Mouse (Mus musculus): Measurements from ENCODE around the gene Tusc2. TPM values are rescaled to one million over a fixed set of nuclear protein-coding genes. Genes with fewer than 3 reads are reported as not detected.
"Not testable (repeated sequence)": the region's sequence is repeated elsewhere in the genome, so short reads cannot be mapped to it uniquely, and the experiment has no call there.

Gene Tusc2
- total RNA-seq, 2 experiments from 2014 or later, result 25.7 to 26.8 TPM

GRCm38 (mm10) chr9:107567702-107568319 lies 4.8 kb downstream of the Tusc2 start, which contains the start of gene Hyal2:
Hyal2 (plus strand) TSS chr9:107567945.
- intact Hi-C loops (cut with DNase I), result no loop called here
- peak in 1 of 2 experiments; percentile 48 for DNase-seq

- intact Hi-C loops (cut with DNase I), result no loop called here
Observed at GRCm38 (mm10) chr9:107568331-107569261, 5.5 kb downstream of the Tusc2 start.

GRCm38 (mm10) chr9:107569270-107569669 lies 6.2 kb downstream of the Tusc2 start:
- no peak for DNase-seq

More at GRCm38 (mm10) chr9:107568331-107569261, 5.5 kb downstream of the Tusc2 start:
- peak; percentile 91 for DNase-seq

GRCm38 (mm10) chr9:107570016-107570415 lies 7.0 kb downstream of the Tusc2 start:
- DNase-seq, result no peak
- intact Hi-C loops (cut with DNase I), result no loop called here

More at GRCm38 (mm10) chr9:107569270-107569669, 6.2 kb downstream of the Tusc2 start:
- intact Hi-C loops (cut with DNase I), result no loop called here

DNA sequence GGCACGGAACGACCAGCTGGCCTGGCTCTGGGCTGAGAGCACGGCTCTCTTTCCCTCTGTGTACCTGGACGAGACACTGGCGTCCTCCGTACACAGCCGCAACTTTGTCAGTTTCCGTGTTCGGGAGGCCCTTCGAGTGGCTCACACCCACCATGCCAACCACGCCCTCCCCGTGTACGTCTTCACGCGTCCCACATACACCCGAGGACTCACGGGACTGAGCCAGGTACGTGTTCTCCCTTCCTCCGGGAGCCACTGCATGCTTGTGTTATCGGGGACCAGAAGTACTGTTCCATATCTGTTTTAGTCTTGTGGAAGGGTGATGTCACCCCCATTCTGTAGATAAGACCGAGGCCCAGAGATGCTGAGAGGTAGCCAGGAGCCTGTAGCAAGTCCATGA lies 7.8 kb downstream of the Tusc2 start:
- intact Hi-C loops (cut with DNase I), result no loop called here
- no peak for DNase-seq

DNA sequence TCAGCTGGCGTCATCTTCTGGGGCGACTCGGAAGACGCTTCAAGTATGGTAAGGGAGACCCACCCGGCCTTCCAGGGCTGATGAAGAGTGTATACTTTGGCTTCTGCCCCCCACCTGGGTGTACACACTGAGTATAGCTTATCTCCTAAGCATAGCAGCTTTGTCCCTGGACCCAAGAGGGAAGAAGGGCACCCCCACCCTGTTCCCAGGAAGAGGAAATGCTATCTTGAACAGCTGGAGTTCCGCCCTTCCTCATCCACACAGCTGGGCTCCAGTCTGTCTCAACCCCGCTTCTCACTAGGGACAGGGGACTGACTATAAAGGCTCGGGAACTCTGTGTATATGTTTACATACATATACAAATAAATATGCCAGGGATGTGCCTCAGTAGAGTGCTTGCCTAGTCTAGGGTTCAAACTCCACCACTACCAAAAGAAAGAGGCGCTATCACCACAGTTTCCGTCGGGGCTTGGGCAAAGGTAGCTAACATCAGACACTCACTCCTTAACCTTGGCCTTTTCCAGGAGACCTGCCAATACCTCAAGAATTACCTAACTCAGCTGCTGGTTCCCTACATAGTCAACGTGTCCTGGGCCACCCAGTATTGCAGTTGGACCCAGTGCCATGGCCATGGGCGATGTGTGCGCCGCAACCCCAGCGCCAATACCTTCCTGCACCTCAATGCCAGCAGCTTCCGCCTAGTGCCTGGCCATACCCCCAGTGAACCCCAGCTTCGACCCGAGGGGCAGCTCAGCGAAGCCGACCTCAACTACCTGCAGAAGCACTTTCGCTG lies 8.7 kb downstream of the Tusc2 start:
- intact Hi-C loops (cut with DNase I), result no loop called here
- no peak for DNase-seq

- intact Hi-C loops (cut with DNase I), result no loop called here
- DNase-seq, result no peak
Observed at GRCm38 (mm10) chr9:107572327-107572662, 9.2 kb downstream of the Tusc2 start.

DNA sequence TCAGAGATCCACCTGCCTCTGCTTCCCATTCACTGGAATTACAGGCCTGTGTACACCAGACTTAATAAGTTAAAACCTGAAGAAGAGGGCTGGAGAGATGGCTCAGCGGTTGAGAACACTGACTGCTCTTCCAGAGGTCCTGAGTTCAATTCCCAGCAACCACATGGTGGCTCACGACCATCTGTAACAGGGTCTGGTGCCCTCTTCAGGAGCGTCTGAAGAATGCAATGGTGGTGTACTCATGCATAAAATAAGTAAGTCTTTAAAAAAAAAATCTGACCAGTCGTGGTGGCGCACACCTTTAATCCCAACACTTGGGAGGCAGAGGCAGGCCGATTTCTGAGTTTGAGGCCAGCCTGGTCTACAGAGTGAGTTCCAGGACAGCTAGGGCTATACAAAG lies 10.7 kb downstream of the Tusc2 start:
- DNase-seq; intact Hi-C loops (cut with DNase I): not testable (repeated sequence)

DNA sequence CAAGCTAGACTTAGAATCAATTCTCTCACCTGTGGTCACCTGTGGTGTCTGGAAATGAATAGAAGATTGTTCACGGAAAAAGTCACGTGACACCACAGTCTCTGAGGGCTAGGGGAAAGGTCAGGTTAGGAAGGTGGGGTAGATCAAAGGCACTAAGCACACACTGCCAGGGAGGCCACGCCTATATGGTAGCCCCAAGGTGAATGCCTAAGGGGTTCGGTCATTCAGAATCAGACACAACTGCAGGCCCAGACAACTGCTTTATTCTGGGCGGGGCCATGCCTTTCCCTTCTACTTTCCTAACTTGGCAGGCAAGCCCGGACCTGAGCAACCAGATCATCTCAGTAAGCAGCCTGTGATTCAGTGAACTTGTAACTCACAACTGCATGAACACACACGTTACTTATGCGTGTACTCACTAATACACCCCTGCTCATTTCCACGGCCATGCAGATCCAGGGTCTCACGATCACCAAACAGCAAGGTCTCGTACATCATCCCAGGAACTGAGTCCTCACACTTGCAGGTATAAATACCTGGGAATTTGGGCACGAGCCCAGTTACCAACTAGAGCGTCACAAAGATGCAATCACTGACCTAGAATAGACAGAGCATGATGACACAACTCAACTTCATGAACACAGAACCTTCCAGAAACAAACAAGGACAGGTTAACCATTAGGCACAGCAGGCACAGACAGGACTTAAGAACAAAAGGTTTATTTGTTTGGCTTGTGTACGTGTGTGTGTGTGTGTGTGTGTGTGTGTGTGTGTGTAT lies 12.7 kb downstream of the Tusc2 start:
- intact Hi-C loops (cut with DNase I), result no loop called here

DNA sequence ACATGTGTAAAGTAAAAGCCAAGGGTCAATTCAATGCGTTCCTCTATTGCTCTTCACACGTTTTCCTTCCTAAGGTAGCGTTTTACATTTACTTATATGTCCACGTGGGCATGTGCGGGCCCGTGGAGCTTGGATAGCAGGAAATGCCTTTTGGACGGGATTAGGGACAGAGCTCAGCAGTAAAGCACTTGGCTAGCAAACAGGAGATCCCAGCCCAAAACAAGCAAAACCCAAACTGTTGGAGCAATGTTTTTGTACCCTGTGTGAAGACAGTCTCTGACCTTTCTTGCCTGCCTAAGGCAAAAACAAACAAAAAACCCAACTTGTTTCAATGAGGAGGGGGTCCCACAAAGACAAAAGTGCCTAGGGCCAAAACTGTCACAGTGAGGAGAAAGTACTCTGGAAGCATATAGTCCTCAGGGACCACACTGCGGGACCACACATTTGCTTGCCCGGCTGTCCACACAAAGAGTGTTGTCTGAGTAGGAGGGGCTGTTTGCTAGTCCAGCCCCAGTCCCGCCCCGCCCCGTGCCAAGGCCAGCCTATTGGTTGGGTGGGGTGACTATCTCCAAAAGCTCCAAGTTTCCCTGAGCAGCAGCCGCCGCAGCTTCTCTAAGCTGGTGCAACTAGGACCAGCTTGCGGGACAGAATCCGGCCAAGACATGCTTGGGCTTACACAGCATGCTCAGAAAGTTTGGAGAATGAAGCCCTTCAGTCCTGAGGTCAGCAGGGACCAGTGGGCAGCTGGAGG lies 13.5 kb downstream of the Tusc2 start, which contains the start of gene Hyal1:
Hyal1 (plus strand) TSS at position 571 of the 751 bp plus-strand sequence.
- DNase-seq, result peak; percentile 88 to 90
- intact Hi-C loops (cut with DNase I), result no loop called here

More for the DNA sequence above, 12.7 kb downstream of the Tusc2 start:
- no peak for DNase-seq

DNA sequence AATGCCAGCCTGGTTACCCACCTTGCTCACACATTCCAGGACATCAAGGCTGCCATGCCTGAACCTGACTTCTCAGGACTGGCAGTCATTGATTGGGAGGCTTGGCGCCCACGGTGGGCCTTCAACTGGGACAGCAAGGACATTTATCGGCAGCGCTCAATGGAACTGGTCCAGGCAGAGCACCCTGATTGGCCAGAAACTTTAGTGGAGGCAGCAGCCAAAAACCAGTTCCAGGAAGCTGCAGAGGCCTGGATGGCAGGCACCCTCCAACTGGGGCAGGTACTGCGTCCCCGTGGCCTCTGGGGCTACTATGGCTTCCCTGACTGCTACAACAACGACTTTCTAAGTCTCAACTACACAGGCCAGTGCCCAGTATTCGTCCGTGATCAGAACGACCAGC lies 14.8 kb downstream of the Tusc2 start:
- no peak for DNase-seq
- intact Hi-C loops (cut with DNase I), result no loop called here

DNA sequence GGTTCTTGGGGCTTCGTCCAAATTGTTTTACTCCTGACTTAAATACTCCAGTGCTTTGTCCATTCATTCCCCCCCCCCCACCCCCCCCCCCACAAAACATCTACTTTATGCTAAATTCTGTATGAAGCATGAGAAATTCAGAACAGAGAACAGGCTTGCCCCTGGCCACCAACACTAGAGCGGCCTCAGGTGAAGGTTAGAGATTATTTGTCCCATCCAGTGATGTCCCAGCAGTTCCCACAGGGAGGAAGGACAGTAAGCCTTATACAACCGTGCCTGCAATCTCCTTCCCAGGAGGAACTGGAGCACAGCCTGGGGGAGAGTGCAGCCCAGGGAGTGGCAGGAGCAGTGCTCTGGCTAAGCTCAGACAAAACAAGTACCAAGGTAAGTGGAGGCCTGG lies 15.5 kb downstream of the Tusc2 start, which contains the start of gene Naa80:
Naa80 (plus strand) TSS at position 301 of the 400 bp plus-strand sequence.
- DNase-seq, result no peak
- intact Hi-C loops (cut with DNase I), result no loop called here

DNA sequence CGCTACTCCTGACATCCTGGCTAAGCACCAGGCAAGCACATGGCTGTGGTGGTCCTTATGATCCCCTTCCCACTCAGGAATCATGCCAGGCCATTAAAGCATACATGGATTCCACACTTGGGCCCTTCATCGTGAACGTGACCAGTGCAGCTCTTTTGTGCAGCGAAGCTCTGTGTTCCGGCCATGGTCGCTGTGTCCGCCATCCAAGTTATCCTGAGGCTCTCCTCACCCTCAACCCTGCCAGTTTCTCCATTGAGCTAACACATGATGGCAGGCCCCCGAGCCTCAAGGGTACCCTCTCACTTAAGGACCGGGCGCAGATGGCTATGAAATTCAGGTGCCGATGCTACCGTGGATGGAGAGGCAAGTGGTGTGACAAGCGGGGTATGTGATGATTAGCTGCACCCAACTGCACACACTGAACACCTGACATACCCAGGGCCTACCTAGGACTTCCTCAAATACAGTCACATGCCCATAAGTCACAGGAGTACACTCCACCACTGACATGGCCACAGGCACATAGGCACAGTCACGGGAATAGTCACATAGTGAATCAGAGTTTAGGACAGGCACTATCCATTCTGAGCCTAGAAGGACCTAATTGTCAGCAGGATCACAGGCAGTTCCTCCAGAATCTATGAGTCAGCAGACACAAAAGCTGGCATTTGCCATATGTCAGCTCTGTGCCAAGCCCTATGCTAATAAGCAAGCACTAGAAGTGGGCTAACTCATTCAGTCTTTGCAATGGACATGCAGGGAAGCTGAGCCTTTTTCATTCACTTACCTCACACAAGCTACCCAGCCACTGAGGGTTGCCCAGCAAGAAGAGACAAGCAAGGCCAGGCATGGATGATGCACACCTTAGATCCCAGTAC lies 16.2 kb downstream of the Tusc2 start:
- intact Hi-C loops (cut with DNase I), result no loop called here
- DNase-seq, result no peak

DNA sequence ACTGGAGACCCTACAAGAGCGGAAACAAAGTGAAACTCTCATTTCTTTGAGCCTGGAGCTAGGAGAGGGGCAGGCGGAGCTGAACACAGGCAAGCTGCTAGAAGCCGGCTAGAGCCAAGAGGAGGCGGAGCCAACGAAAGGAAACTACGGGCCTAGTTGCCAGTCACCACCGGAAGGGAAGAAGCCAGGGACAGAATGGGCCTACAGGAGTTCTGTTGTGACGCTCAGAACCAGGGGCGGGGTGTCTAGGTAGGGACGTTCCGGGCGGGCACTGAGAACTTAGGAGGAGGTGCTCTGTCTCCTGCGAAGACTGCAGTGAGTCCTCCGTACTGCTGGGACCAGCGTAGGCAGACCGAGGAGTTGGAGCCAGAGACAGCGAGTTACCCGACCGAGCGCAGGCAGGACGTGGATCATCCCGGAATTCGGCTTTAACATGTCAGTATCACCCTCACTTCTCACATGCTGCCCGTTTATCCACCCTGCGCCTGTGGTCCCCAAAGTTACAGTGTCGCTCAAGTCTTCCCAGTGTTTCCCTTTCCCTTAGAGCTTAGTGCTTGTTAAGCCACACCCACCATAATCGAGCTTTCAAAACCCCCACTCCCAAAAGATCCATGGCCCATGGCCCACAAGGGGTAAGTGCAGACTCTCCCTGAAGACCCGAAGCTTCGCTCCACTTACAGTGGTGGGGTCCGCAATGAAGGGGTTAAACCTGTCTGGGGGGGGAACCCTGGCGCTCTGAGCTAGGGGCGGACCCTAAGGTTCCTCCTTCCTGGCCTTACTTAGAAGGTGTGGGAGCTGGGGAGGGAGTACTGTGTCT lies 17.7 kb downstream of the Tusc2 start, which contains the start of gene Hyal3:
Hyal3 (plus strand) TSS at position 318 of the 817 bp plus-strand sequence.
- DNase-seq, result peak; percentile 95
- intact Hi-C loops (cut with DNase I), result no loop called here

DNA sequence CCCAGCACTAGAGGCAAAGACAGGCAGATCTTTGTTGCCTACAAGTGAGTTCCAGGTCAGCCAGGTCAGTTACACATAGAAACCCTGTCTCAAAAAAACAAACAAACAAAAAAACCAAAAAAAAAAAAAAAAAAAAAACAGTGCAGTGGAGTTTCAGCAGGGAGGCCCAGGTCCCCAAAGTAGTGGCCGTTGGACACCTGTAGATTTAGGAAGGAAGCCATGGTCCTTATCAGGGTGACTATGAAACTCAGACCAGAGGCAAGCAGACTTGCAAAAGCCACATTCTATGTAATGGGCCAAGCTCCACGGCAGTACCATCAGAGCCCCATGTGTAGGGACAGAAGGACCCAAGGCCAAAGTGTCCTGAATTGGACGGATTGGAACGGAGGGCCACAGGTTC lies 18.5 kb downstream of the Tusc2 start:
- intact Hi-C loops (cut with DNase I), result no loop called here
- DNase-seq, result no peak

GRCm38 (mm10) chr9:107582509-107583062 lies 19.5 kb downstream of the Tusc2 start:
- no peak for DNase-seq
- intact Hi-C loops (cut with DNase I), result no loop called here

- no peak for DNase-seq
- intact Hi-C loops (cut with DNase I), result no loop called here
Observed at GRCm38 (mm10) chr9:107583174-107583573, 20.1 kb downstream of the Tusc2 start.

Data from heart, postnatal 10 days (tissue).